Mouse (Mus musculus) heart, embryonic 16.5 days (tissue): ENCODE data around the gene Faap24. TPM values are rescaled to one million over a fixed set of nuclear protein-coding genes. Genes with fewer than 3 reads are reported as not detected.

ENCODE experiments used
- ATAC-seq: fragments of 200-750 bp; cut with Nextera tagmentation; replicated peaks from 2 replicates; pipeline ENCODE4 v1.8.0; 2017; ENCODE audit warnings: moderate number of reproducible peaks; ENCODE audit not compliant: insufficient read depth, low FRiP score; ENCODE audit errors: extremely low read depth
- H3K27ac ChIP-seq: fragments of 300-500 bp; sonication (generic); 2 replicates; pipeline ENCODE4 v1.5.1; 2014; ENCODE audit warnings: mild to moderate bottlenecking, low read length, control low read depth, moderate library complexity
- H3K27me3 ChIP-seq: fragments of 300-500 bp; sonication (generic); 2 replicates; pipeline ENCODE4 v1.6.1; 2014; ENCODE audit warnings: low read length, mixed read lengths; ENCODE audit not compliant: control insufficient read depth, insufficient read depth
- H3K36me3 ChIP-seq: fragments of 300-500 bp; sonication (generic); 2 replicates; pipeline ENCODE4 v1.6.1; 2014; ENCODE audit not compliant: control insufficient read depth, insufficient read depth
- H3K4me1 ChIP-seq: fragments of 300-500 bp; sonication (generic); 2 replicates; pipeline ENCODE4 v1.6.1; 2014; ENCODE audit warnings: low read length, mixed read lengths; ENCODE audit not compliant: control insufficient read depth, insufficient read depth
- H3K4me2 ChIP-seq: fragments of 300-500 bp; sonication (generic); 2 replicates; pipeline ENCODE4 v1.6.1; 2014; ENCODE audit warnings: low read depth, mild to moderate bottlenecking, control low read depth, low read length
- H3K4me3 ChIP-seq: fragments of 300-500 bp; sonication (generic); 2 replicates; pipeline ENCODE4 v1.5.1; 2014; ENCODE audit warnings: mild to moderate bottlenecking, control low read depth, low read length
- H3K9ac ChIP-seq: fragments of 300-500 bp; sonication (generic); 2 replicates; pipeline ENCODE4 v1.6.1; 2014; ENCODE audit warnings: low read length, control low read depth
- H3K9me3 ChIP-seq: fragments of 300-500 bp; sonication (generic); replicated peaks from 2 replicates; pipeline ENCODE4 v1.6.1; 2016; ENCODE audit warnings: low read length; ENCODE audit not compliant: control insufficient read depth
- WGBS: fragments of 180-500 bp; shearing (Covaris S2); extraction: QIAGEN DNeasy Blood & Tissue Kit; methylation state at CpG from one replicate; pipeline ENCODE4 v1.1.7; 2014; 5-methylcytosine and 5-hydroxymethylcytosine counted together
- polyA plus RNA-seq: library from polyadenylated mRNA; unstranded; fragments of >200 nt; fragmentation: Nextera tagmentation; extraction: Ambion mirVana; gene quantifications from 2 replicates; pipeline ENCODE4 v1.2.1, GENCODE M21; 2015

The Faap24 gene
- 13.6 and 16.1 TPM in 2 replicates for polyA plus RNA-seq

GRCm38 (mm10) chr7:35396542-35397168 is at the start of gene Faap24, which contains the start of gene Cep89:
TSS of gene Faap24 (minus strand) at chr7:35396836.
TSS of gene Cep89 (plus strand) at chr7:35397035.
- Histone ChIP-seq H3K4me1 (peaks cover 15% of the 10 kb centered on the region), H3K9ac (peak within 1 kb of the TSS; percentile 78), H3K4me2 (peak within 1 kb of the TSS; percentile 86), H3K36me3 (peaks cover 23% of the 10 kb centered on the region), H3K27me3 (no peaks in the 10 kb centered on the region), H3K27ac (peak within 1 kb of the TSS; percentile 0; the same call in 1 of the 2 replicates), H3K4me3 (peak within 1 kb of the TSS; percentile 65), H3K9me3 (no peaks in the 10 kb centered on the region)
- peak; percentile 96 for ATAC-seq
- WGBS, result 1% methylated on average over 28 of the region's 28 CpGs

DNA sequence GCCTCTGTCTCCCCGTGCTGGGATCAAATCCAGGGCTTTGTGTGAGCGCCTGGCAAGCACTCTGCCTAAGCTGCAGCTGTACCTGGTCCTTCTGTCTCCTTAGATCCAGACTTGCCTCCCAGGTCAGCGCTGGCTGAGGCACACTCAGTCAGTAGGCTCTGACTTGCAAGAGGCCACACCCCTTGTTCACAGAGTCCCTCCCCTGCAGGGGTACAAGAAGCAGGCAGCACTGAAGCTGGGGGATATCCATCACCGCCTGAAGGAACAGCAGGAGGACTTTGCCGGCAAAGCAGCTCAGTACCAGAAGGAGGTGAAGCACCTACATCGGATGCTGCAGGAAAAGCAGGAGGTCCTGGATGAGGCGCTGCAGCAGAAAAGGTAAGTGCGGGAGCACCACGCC is 38.6 kb upstream of the Faap24 start:
- Histone ChIP-seq H3K4me3 (no peak overlapping the region), H3K9ac (no peak overlapping the region), H3K4me1 (no peaks in the 10 kb centered on the region), H3K27me3 (no peaks in the 10 kb centered on the region), H3K27ac (no peak overlapping the region), H3K9me3 (no peaks in the 10 kb centered on the region), H3K4me2 (no peak overlapping the region), H3K36me3 (peaks cover 53% of the 10 kb centered on the region)
- ATAC-seq, result no peak
- 84% methylated on average over 9 of the region's 9 CpGs for WGBS

DNA sequence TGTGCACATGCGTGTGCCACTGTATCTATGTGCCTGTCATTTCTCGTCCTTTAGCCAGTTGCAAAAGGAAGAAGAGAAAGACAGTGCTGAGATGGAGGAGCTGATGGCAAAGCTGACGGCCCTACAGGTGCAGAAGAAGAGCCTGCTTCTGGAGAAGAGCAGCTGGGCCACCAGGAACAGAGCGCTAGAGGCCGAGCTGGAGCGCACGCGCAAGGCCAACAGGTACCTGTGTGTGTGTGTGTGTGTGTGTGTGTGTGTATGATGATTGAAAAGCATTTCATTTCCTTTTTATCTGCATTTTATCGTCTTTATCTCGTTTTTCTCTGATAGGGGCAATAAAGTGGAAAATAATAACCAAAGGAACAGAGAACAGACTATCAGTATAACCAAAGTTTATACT is 31.5 kb upstream of the Faap24 start:
- no peak overlapping the region for H3K9ac ChIP-seq
- 89% methylated on average over 10 of the region's 10 CpGs for WGBS
- H3K4me1 ChIP-seq, result no peaks in the 10 kb centered on the region
- no peaks in the 10 kb centered on the region for H3K27me3 ChIP-seq
- no peak overlapping the region for H3K4me3 ChIP-seq
- no peak overlapping the region for H3K27ac ChIP-seq
- H3K4me2 ChIP-seq, result no peak overlapping the region
- no peaks in the 10 kb centered on the region for H3K9me3 ChIP-seq
- ATAC-seq, result no peak
- H3K36me3 ChIP-seq, result peaks cover 39% of the 10 kb centered on the region

DNA sequence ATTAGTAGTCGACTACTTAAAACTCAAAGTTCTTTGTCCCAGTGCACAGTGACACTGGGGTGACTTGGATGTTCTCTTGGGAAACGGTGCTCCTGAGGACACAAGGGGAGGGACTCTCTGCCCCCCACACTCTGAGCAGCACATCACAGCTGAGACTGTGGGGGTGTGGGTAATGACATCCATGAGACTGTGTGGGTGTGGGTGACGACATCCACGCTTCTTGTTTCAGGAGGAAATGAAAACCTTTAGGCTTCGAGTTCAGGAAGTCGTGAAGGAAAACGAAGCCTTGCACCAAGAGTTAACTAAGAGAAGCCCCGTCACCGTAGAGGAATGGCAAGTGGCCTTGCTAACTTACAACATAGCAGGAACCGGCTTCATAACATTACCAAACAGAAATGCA is 26.4 kb upstream of the Faap24 start:
- Histone ChIP-seq H3K9ac (no peak overlapping the region), H3K4me3 (no peak overlapping the region), H3K9me3 (no peaks in the 10 kb centered on the region), H3K4me2 (no peak overlapping the region), H3K36me3 (peaks cover 36% of the 10 kb centered on the region), H3K27me3 (no peaks in the 10 kb centered on the region), H3K4me1 (no peaks in the 10 kb centered on the region), H3K27ac (no peak overlapping the region)
- WGBS, result 86% methylated on average over 10 of the region's 10 CpGs
- no peak for ATAC-seq

DNA sequence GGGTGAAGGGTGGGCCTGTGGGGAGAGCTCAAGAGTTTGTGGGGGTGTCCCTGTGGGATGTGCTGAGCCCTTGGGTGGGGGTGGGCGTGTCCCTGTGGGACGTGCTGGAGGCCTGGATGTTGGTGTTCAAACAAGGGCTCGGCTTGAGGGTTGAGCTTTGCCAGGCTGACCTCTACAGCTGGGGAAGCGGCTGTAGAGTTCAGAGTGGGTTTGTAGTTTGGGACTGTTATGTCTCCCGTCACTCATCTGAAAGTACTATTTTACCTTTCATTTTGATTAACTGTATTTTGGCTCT is 20.0 kb upstream of the Faap24 start:
- 84% methylated on average over 5 of the region's 5 CpGs for WGBS
- no peak for ATAC-seq
- Histone ChIP-seq H3K4me2 (no peak overlapping the region), H3K4me1 (no peaks in the 10 kb centered on the region), H3K4me3 (no peak overlapping the region), H3K27me3 (no peaks in the 10 kb centered on the region), H3K27ac (no peak overlapping the region), H3K36me3 (peaks cover 28% of the 10 kb centered on the region), H3K9me3 (no peaks in the 10 kb centered on the region), H3K9ac (no peak overlapping the region)

DNA sequence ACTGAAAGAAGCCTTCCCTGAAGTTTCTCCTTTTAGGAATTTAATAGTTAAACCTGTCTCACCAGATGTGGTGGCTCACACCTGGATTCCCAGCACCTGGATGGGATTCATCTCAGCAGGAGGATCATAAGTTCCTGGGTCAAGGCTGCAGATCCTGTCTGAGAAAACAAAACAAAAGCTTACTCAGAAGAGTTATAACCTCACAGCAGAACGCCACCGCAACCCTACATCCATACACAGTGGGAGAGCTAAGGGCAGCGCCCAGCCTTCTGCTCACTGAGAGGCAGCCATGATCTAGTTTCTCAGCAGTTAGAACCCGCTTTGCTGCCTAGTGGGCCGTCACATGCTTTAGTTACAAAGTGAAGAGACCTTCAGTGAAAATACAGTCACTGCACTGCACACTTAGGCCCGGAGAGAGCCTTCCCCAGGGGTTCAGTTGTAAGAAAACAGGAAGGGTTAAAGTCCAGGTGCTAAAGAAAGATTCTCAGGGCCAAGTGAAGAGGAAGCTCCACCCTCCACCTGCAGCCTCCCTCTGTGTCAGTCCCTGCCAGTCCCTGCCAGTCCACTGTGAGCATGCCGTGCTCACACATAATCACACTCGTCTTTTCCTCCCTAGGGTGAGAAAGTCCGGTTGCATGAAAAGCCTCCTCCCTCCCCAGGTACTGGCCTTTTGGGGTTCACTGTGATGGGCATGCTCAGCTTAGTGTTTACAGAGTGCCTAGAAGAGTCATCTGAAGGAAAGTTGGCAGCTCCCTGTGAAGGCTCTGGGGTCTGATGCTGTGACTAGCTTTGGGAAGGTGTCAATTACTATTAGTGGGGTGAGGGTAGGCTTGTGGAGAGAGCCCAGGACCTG is 19.4 kb upstream of the Faap24 start:
- Histone ChIP-seq H3K4me1 (no peaks in the 10 kb centered on the region), H3K4me2 (no peak overlapping the region), H3K27me3 (no peaks in the 10 kb centered on the region), H3K9ac (no peak overlapping the region), H3K36me3 (peaks cover 22% of the 10 kb centered on the region), H3K9me3 (no peaks in the 10 kb centered on the region), H3K4me3 (no peak overlapping the region), H3K27ac (no peak overlapping the region)
- no peak for ATAC-seq
- 81% methylated on average over 9 of the region's 9 CpGs for WGBS

GRCm38 (mm10) chr7:35415226-35415625 is 18.6 kb upstream of the Faap24 start:
- no peak overlapping the region for H3K9ac ChIP-seq
- H3K4me1 ChIP-seq, result no peaks in the 10 kb centered on the region
- H3K27me3 ChIP-seq, result no peaks in the 10 kb centered on the region
- H3K9me3 ChIP-seq, result no peaks in the 10 kb centered on the region
- 64% methylated on average over 5 of the region's 5 CpGs for WGBS
- H3K4me3 ChIP-seq, result no peak overlapping the region
- no peak overlapping the region for H3K4me2 ChIP-seq
- peak; percentile 63 for ATAC-seq
- H3K27ac ChIP-seq, result no peak overlapping the region
- H3K36me3 ChIP-seq, result peaks cover 30% of the 10 kb centered on the region

DNA sequence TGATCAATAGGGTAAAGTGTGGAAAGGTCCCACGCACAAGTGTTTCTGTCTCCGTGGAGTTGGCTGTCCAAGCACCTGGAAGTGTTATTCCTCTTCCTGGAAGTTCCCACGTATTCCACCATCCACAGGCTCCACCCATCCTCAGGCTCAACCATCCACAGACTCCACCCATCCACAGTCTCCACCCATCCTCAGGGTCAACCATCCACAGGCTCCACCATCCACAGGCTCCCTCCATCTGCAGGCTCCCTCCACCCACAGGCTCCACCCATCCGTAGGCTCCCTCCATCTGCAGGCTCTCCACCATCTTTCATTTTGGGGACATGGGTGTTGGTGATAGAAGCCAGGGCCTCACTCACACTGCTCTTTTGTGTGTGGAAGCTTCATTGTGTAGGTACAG is 4.5 kb upstream of the Faap24 start:
- H3K9ac ChIP-seq, result no peak overlapping the region
- no peak overlapping the region for H3K4me2 ChIP-seq
- no peak overlapping the region for H3K27ac ChIP-seq
- H3K4me3 ChIP-seq, result no peak overlapping the region
- peaks cover 9% of the 10 kb centered on the region for H3K4me1 ChIP-seq
- 76% methylated on average over 4 of the region's 4 CpGs for WGBS
- H3K9me3 ChIP-seq, result no peaks in the 10 kb centered on the region
- H3K27me3 ChIP-seq, result no peaks in the 10 kb centered on the region
- H3K36me3 ChIP-seq, result peaks cover 48% of the 10 kb centered on the region
- no peak for ATAC-seq

- 10% methylated on average over 17 of the region's 17 CpGs for WGBS
- Histone ChIP-seq H3K9ac (peak overlapping the region; percentile 74), H3K4me2 (peak overlapping the region; percentile 82), H3K9me3 (no peaks in the 10 kb centered on the region), H3K27ac (no peak overlapping the region), H3K4me3 (peak overlapping the region; percentile 65), H3K27me3 (no peaks in the 10 kb centered on the region), H3K4me1 (peaks cover 15% of the 10 kb centered on the region), H3K36me3 (peaks cover 19% of the 10 kb centered on the region)
- ATAC-seq, result no peak
These were observed 741 bp downstream of the Faap24 start for GRCm38 (mm10) chr7:35395734-35396456.
